ENCODE assay signal across 15 mouse cellular contexts in genomic region chr11:88147388-88147787, GRCm38 (mm10). TPM values are rescaled to one million over a fixed set of nuclear protein-coding genes. Genes with fewer than 3 reads are reported as not detected.
DNase-seq lines count a peak whose midpoint lies in the region; ATAC-seq and TF ChIP-seq lines count a peak whose summit lies in the region.
"Had no signal": no experiment of that assay in that cellular context is flagged by ENCODE, and none has a peak within 500 bp of the region (broad histone marks: within the 10 kb centered on the region; RNA-seq: fewer than 3 reads in every experiment).

No protein-coding gene starts in this region.

- no peak for TF ChIP-seq EP300 in stomach, postnatal 0 days (optimal IDR thresholded peaks at IDR 0.05)

- no peaks in the 10 kb centered on the region for H3K27me3 ChIP-seq in heart, embryonic 16.5 days (ENCODE audit: control insufficient read depth, insufficient read depth, low read length)
- H3K27me3 ChIP-seq in stomach, embryonic 15.5 days (replicated peaks), result no peaks in the 10 kb centered on the region
- H3K27me3 ChIP-seq in stomach, postnatal 0 days (ENCODE audit: control insufficient read depth, insufficient read depth, low read length), result no peaks in the 10 kb centered on the region
- peaks cover 3% of the 10 kb centered on the region; the same call in 1 of the 2 replicates for H3K27me3 ChIP-seq in liver, embryonic 11.5 days (replicated peaks; ENCODE audit: control insufficient read depth, insufficient read depth, low read length)
- H3K27me3 ChIP-seq: CH12.LX had no signal

- H3K4me3 ChIP-seq in heart, embryonic 16.5 days (ENCODE audit: low read length), result no peak overlapping the region
- no peak overlapping the region for H3K4me3 ChIP-seq in stomach, embryonic 15.5 days (replicated peaks)
- H3K4me3 ChIP-seq in stomach, postnatal 0 days (ENCODE audit: low read depth, low read length), result no peak overlapping the region
- H3K4me3 ChIP-seq in liver, embryonic 11.5 days (ENCODE audit: low read depth, low read length), result no peak overlapping the region
- H3K4me3 ChIP-seq: liver, embryonic 15.5 days had no signal

- H3K9me3 ChIP-seq in heart, embryonic 16.5 days (replicated peaks; ENCODE audit: control insufficient read depth, low read length), result no peaks in the 10 kb centered on the region
- no peaks in the 10 kb centered on the region for H3K9me3 ChIP-seq in stomach, embryonic 15.5 days
- no peaks in the 10 kb centered on the region for H3K9me3 ChIP-seq in stomach, postnatal 0 days (ENCODE audit: control insufficient read depth, low read length)
- H3K9me3 ChIP-seq in liver, embryonic 11.5 days (ENCODE audit: control insufficient read depth, low read length), result no peaks in the 10 kb centered on the region
- H3K9me3 ChIP-seq: liver, embryonic 15.5 days had no signal

- H3K36me3 ChIP-seq in heart, embryonic 16.5 days (ENCODE audit: control insufficient read depth, insufficient read depth), result peaks cover 4% of the 10 kb centered on the region; the same call in 1 of the 2 replicates
- H3K36me3 ChIP-seq in stomach, embryonic 15.5 days, result no peaks in the 10 kb centered on the region
- H3K36me3 ChIP-seq in stomach, postnatal 0 days (ENCODE audit: control insufficient read depth, insufficient read depth, low read length), result no peaks in the 10 kb centered on the region
- H3K36me3 ChIP-seq in liver, embryonic 11.5 days (ENCODE audit: control insufficient read depth, insufficient read depth, low read length), result no peaks in the 10 kb centered on the region
- H3K36me3 ChIP-seq: liver, embryonic 15.5 days had no signal

- TF ChIP-seq CTCF in stomach, postnatal 0 days (IDR thresholded peaks at IDR 0.05; ENCODE audit: low read depth), result no peak

- WGBS in heart, embryonic 16.5 days, result 32% methylated on average over 5 of the region's 5 CpGs
- 72% methylated on average over 5 of the region's 5 CpGs for WGBS in stomach, embryonic 15.5 days
- 84% methylated on average over 5 of the region's 5 CpGs for WGBS in stomach, postnatal 0 days
- WGBS in liver, embryonic 11.5 days, result 34% methylated on average over 5 of the region's 5 CpGs

- H3K4me1 ChIP-seq in heart, embryonic 16.5 days (ENCODE audit: control insufficient read depth, insufficient read depth, low read length), result peaks cover 60% of the 10 kb centered on the region
- peaks cover 50% of the 10 kb centered on the region for H3K4me1 ChIP-seq in stomach, embryonic 15.5 days
- H3K4me1 ChIP-seq in stomach, postnatal 0 days (replicated peaks; ENCODE audit: control insufficient read depth, insufficient read depth), result peaks cover 15% of the 10 kb centered on the region
- peaks cover 58% of the 10 kb centered on the region for H3K4me1 ChIP-seq in liver, embryonic 11.5 days (replicated peaks; ENCODE audit: control insufficient read depth, insufficient read depth, low read length)

- H3K27ac ChIP-seq in heart, embryonic 16.5 days (ENCODE audit: low read length), result peak overlapping the region; percentile 92
- H3K27ac ChIP-seq in stomach, embryonic 15.5 days, result 0 out of 2 replicates have a peak overlapping the region, but pooled peaks have one; percentile 90
- H3K27ac ChIP-seq in stomach, postnatal 0 days (replicated peaks), result no peak overlapping the region
- peak overlapping the region; percentile 11; the same call in 1 of the 2 replicates for H3K27ac ChIP-seq in liver, embryonic 11.5 days (ENCODE audit: low read depth, low read length)
- H3K27ac ChIP-seq: liver, embryonic 15.5 days; macrophage had no signal

- H3K4me2 ChIP-seq in heart, embryonic 16.5 days (ENCODE audit: low read depth, low read length), result no peak overlapping the region
- H3K4me2 ChIP-seq in stomach, embryonic 15.5 days, result no peak overlapping the region
- no peak overlapping the region for H3K4me2 ChIP-seq in stomach, postnatal 0 days (replicated peaks; ENCODE audit: low read depth)
- peak overlapping the region; percentile 10; the same call in 1 of the 2 replicates for H3K4me2 ChIP-seq in liver, embryonic 11.5 days
- H3K4me2 ChIP-seq: liver, embryonic 15.5 days had no signal

- H3K9ac ChIP-seq in heart, embryonic 16.5 days (ENCODE audit: low read length), result no peak overlapping the region
- H3K9ac ChIP-seq in stomach, embryonic 15.5 days, result no peak overlapping the region
- H3K9ac ChIP-seq in stomach, postnatal 0 days (ENCODE audit: low read length), result no peak overlapping the region
- H3K9ac ChIP-seq in liver, embryonic 11.5 days (ENCODE audit: low read depth, low read length), result no peak overlapping the region
- H3K9ac ChIP-seq: forebrain, postnatal 0 days; liver, embryonic 15.5 days had no signal

- DNase-seq in heart, postnatal 4 days, result no peak
- DNase-seq in stomach, postnatal 0 days (ENCODE audit: low spot score), result no peak
- DNase-seq in liver, embryonic 11.5 days (ENCODE audit: low spot score), result no peak
- no peak for DNase-seq in testis, postnatal 10 days (ENCODE audit: low spot score)
- DNase-seq in adrenal gland, postnatal 14 days, result no peak
- DNase-seq: cerebellum, adult 18-20 months; forebrain, postnatal 0 days; right cerebral cortex, postnatal 4 days; thymus, postnatal 25 days had no signal

- no peak for ATAC-seq in heart, embryonic 16.5 days (replicated peaks; ENCODE audit: extremely low read depth, insufficient read depth, low FRiP score)
- no peak for ATAC-seq in stomach, embryonic 15.5 days (ENCODE audit: insufficient read depth, low FRiP score, low read depth)
- ATAC-seq in stomach, postnatal 0 days (ENCODE audit: low FRiP score, low TSS enrichment), result no peak
- ATAC-seq in liver, embryonic 11.5 days (replicated peaks; ENCODE audit: low FRiP score), result peak; percentile 65
- ATAC-seq: inflammation-experienced regulatory T-cells, adult 6 months had no signal

RNA-seq across cellular contexts. Expression of gene Cuedc1, which starts 49.5 kb away (rescaled TPM):
- polyA plus RNA-seq in heart, embryonic 16.5 days (2015; fragmentation: Nextera tagmentation; extraction: Ambion mirVana), result 15.2 and 17.6 TPM in 2 replicates
- 10 to 100 TPM; 39.5 to 40.0 TPM for total RNA-seq in heart, postnatal 4 days (2021)
- polyA plus RNA-seq in stomach, embryonic 15.5 days (2015; fragmentation: Nextera tagmentation; extraction: Ambion mirVana), result 23.8 and 26.7 TPM in 2 replicates
- polyA plus RNA-seq in stomach, postnatal 0 days (2015; fragmentation: Nextera tagmentation; extraction: Ambion mirVana), result 12.8 and 13.7 TPM in 2 replicates
- 5.3 and 6.9 TPM in 2 replicates for polyA plus RNA-seq in liver, embryonic 11.5 days (2014; fragmentation: Nextera tagmentation; extraction: Ambion mirVana)
- total RNA-seq in adrenal gland, postnatal 14 days (2021), result 37.9 and 41.9 TPM in 2 replicates

RNA-seq across cellular contexts. Expression of gene Mrps23, which starts 56.8 kb away (rescaled TPM):
- polyA plus RNA-seq in heart, embryonic 16.5 days (2015; fragmentation: Nextera tagmentation; extraction: Ambion mirVana), result 97.6 and 105 TPM in 2 replicates
- total RNA-seq in heart, postnatal 4 days (2021), result 100 to 1,000 TPM; 204 to 207 TPM
- 52.8 and 59.5 TPM in 2 replicates for polyA plus RNA-seq in stomach, embryonic 15.5 days (2015; fragmentation: Nextera tagmentation; extraction: Ambion mirVana)
- polyA plus RNA-seq in stomach, postnatal 0 days (2015; fragmentation: Nextera tagmentation; extraction: Ambion mirVana), result 54.7 and 55.4 TPM in 2 replicates
- 73.7 and 79.5 TPM in 2 replicates for polyA plus RNA-seq in liver, embryonic 11.5 days (2014; fragmentation: Nextera tagmentation; extraction: Ambion mirVana)
- 173 and 176 TPM in 2 replicates for total RNA-seq in adrenal gland, postnatal 14 days (2021)
